Mouse (Mus musculus) retina, postnatal 1 day (tissue): ENCODE measurements around the gene Acsm3.

ENCODE experiments used
- DNase-seq: peaks from one replicate; pipeline ENCODE4 v3.0.0-alpha.2; 2012

Gene Acsm3

GRCm38 (mm10) chr7:119800991-119801390 is 40.3 kb downstream of the Acsm3 start:
- DNase-seq: no peak

- DNase-seq: no peak
These were observed 46.7 kb downstream of the Acsm3 start for GRCm38 (mm10) chr7:119807396-119807795.

- DNase-seq: no peak
These were observed 48.0 kb downstream of the Acsm3 start for GRCm38 (mm10) chr7:119808723-119809122.

GRCm38 (mm10) chr7:119835371-119835770 is 74.6 kb downstream of the Acsm3 start:
- DNase-seq: no peak

- DNase-seq: no peak
These were observed 75.5 kb downstream of the Acsm3 start for GRCm38 (mm10) chr7:119835996-119836777.
